Mouse (Mus musculus) CH12.LX (cell line): ENCODE results near the gene Tsc22d4. TPM values are rescaled to one million over a fixed set of nuclear protein-coding genes. Genes with fewer than 3 reads are reported as not detected.

Source experiments
- DNase-seq: peaks from one replicate; pipeline ENCODE4 v3.0.0-alpha.2; 2013; ENCODE audit errors: extremely low read depth
- H3K27ac ChIP-seq: 2 replicates; pipeline ENCODE4 v1.5.1; 2012; ENCODE audit warnings: low read depth, mild to moderate bottlenecking, control low read depth, moderate library complexity; ENCODE audit not compliant: insufficient read depth
- H3K27me3 ChIP-seq: replicated peaks from 2 replicates; pipeline ENCODE3; 2012; ENCODE audit warnings: inconsistent platforms
- H3K36me3 ChIP-seq, 2 experiments: replicated peaks in 1 of 2; 2 replicates each; pipeline versions ENCODE3 to v1.6.1; 2012; ENCODE audit warnings: inconsistent platforms in 1 of 2, low read length in 1 of 2, mild to moderate bottlenecking in 1 of 2, mixed read lengths in 1 of 2, moderate library complexity in 1 of 2; ENCODE audit not compliant: control insufficient read depth in 1 of 2, insufficient read depth in 1 of 2
- H3K4me1 ChIP-seq, 2 experiments: 2 replicates each; pipeline ENCODE4 v1.6.1; 2012; ENCODE audit warnings: inconsistent platforms in 1 of 2, moderate library complexity in 1 of 2; ENCODE audit not compliant: insufficient read depth in 2 of 2, control insufficient read depth in 1 of 2
- H3K4me2 ChIP-seq: 2 replicates; pipeline ENCODE4 v1.6.1; 2012; ENCODE audit warnings: low read depth, mild to moderate bottlenecking, control low read depth; ENCODE audit not compliant: poor library complexity, insufficient read depth, severe bottlenecking
- H3K4me3 ChIP-seq, 3 experiments: fragments of 150-350 bp in 1 of 3; sonication (generic) in 1 of 3; replicated peaks in 1 of 3; 2 replicates each; pipeline versions ENCODE3 to v1.5.1; 2011 to 2012; ENCODE audit warnings: low read depth in 2 of 3, low read length in 2 of 3, mild to moderate bottlenecking in 2 of 3, moderate library complexity in 2 of 3, control low read depth in 1 of 3, improper control_type of control experiment in 1 of 3, inconsistent platforms in 1 of 3, mixed read lengths in 1 of 3; ENCODE audit not compliant: poor library complexity in 1 of 3
- H3K79me2 ChIP-seq: replicated peaks from 2 replicates; pipeline ENCODE4 v1.6.1; 2012; ENCODE audit warnings: mild to moderate bottlenecking, moderate library complexity; ENCODE audit not compliant: control insufficient read depth, poor library complexity, insufficient read depth, severe bottlenecking; ENCODE audit errors: extremely low read depth
- H3K9ac ChIP-seq: 2 replicates; pipeline ENCODE4 v1.6.1; 2012; ENCODE audit warnings: low read depth, mild to moderate bottlenecking, control low read depth, moderate library complexity; ENCODE audit not compliant: insufficient read depth
- H3K9me3 ChIP-seq: replicated peaks from 2 replicates; pipeline ENCODE3; 2012; ENCODE audit warnings: low read length, inconsistent platforms, mixed read lengths
- BHLHE40 ChIP-seq: IDR thresholded peaks from 2 replicates; pipeline ENCODE4 v1.6.1; 2011; ENCODE audit warnings: mild to moderate bottlenecking, low read depth, low read length, improper control_type of control experiment
- E2F4 ChIP-seq: IDR thresholded peaks from 2 replicates; pipeline ENCODE4 v1.6.1; 2011; ENCODE audit warnings: low read depth, low read length, improper control_type of control experiment; ENCODE audit not compliant: insufficient replicate concordance
- ETS1 ChIP-seq: conservative IDR thresholded peaks from 2 replicates; pipeline ENCODE4 v1.6.1; 2012; ENCODE audit warnings: low read depth, mild to moderate bottlenecking, inconsistent platforms, low read length, improper control_type of control experiment, moderate library complexity
- HCFC1 ChIP-seq: IDR thresholded peaks from 2 replicates; pipeline ENCODE4 v1.6.1; 2012; ENCODE audit warnings: low read depth, mild to moderate bottlenecking, inconsistent platforms, low read length, improper control_type of control experiment
- MEF2A ChIP-seq: IDR thresholded peaks from 2 replicates; pipeline ENCODE4 v1.6.1; 2014; ENCODE audit warnings: low read depth, mild to moderate bottlenecking, inconsistent platforms, low read length, improper control_type of control experiment, borderline replicate concordance
- MXI1 ChIP-seq: IDR thresholded peaks from 2 replicates; pipeline ENCODE4 v1.6.1; 2011; ENCODE audit warnings: mild to moderate bottlenecking, low read depth, low read length, improper control_type of control experiment
- POLR2A ChIP-seq: IDR thresholded peaks from 2 replicates; pipeline ENCODE4 v1.6.1; 2011; ENCODE audit warnings: low read depth, mild to moderate bottlenecking, improper control_type of control experiment, low read length
- POLR2AphosphoS2 ChIP-seq: IDR thresholded peaks from 2 replicates; pipeline ENCODE4 v1.6.1; 2011; ENCODE audit warnings: low read depth, low read length, improper control_type of control experiment
- RAD21 ChIP-seq: IDR thresholded peaks from 2 replicates; pipeline ENCODE4 v1.6.1; 2011; ENCODE audit warnings: low read depth, mild to moderate bottlenecking, low read length, improper control_type of control experiment, moderate library complexity
- TBP ChIP-seq: conservative IDR thresholded peaks from 2 replicates; pipeline ENCODE4 v1.6.1; 2011; ENCODE audit warnings: low read depth, low read length, improper control_type of control experiment
- TCF12 ChIP-seq: IDR thresholded peaks from 2 replicates; pipeline ENCODE4 v1.6.1; 2014; ENCODE audit warnings: low read depth, mild to moderate bottlenecking, inconsistent platforms, low read length, improper control_type of control experiment
- USF1 ChIP-seq: IDR thresholded peaks from 2 replicates; pipeline ENCODE4 v1.6.1; 2014; ENCODE audit warnings: low read depth, mild to moderate bottlenecking, inconsistent platforms, low read length, improper control_type of control experiment
- ZKSCAN1 ChIP-seq: IDR thresholded peaks from 2 replicates; pipeline ENCODE4 v1.6.1; 2012; ENCODE audit warnings: low read depth, inconsistent platforms, low read length, improper control_type of control experiment, borderline replicate concordance
- dilution Hi-C: fragments of 300-500 bp; cut with MboI; formaldehyde crosslinking; loops from 2 replicates; pipeline ENCODE4 v1.14.3; 2020; ENCODE audit warnings: low sequenced_read_pairs; ENCODE audit not compliant: extremely low pct_unique_long_range_greater_than_20kb, extremely low pct_ligation_motif_present
- in situ Hi-C: fragments of 300-500 bp; cut with MboI; formaldehyde crosslinking; loops from 3 replicates; pipeline ENCODE4 v1.14.3; 2019; ENCODE audit warnings: low sequenced_read_pairs, low pct_ligation_motif_present, low pct_unique_long_range_greater_than_20kb, mixed read lengths
- polyA plus RNA-seq: library from polyadenylated mRNA; unstranded; fragments of >175 nt; gene quantifications from 2 replicates; pipeline ENCODE4 v1.2.1, GENCODE M21; 2012; ENCODE audit warnings: low read depth; ENCODE audit not compliant: insufficient read length
- total RNA-seq, 2 experiments: library from RNA; depleted of rRNA; stranded (reverse); fragments of 300-350 nt in 1 of 2; fragments of >200 nt in 1 of 2; gene quantifications; 2 replicates each; pipeline ENCODE4 v1.2.3; 2012 to 2014

Gene Tsc22d4
- total and polyA plus RNA-seq, 3 experiments = 28.2 to 103 (median 39.9) TPM

DNA sequence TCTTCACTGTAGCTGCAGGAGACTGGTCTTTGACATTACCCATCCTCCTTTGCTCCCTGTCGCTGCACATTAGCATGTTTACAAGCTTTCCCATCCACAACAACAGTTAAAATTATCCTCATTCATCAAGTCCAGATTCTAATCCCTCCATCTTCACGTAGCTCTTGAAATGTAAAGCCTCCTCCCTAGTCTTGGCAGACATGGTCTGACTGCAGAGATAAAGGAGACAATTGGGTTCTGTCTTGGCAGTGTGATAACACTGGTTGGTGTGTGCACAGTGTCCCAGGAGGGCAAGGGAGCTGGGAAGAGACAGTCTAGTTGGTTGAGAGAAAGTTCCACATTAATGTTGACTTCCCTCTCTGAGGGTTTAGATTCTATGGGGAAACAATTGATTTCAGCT is 45.7 kb upstream of the Tsc22d4 start:
- in situ Hi-C loops = no loop called here

DNA sequence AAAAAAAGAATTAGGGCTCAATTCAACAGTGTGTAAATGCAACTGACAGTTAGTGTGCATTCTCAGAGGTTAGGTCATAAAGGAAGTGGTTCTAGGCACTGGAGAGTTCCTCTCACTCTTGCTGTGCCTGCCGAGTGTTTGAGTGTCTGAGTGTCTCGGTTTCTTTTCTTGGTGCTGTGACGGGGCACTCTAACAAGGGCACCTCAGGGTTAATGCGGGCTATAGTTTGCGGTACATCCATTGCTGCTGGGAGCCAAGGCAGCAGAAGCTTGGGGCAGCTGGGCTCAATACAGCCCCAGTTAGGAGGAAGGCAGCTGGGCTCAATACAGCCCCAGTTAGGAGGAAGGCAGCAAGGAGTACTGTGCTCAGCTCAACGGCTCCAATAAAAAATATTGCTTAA is 40.3 kb upstream of the Tsc22d4 start:
- Histone ChIP-seq H3K9ac (no peak overlapping the region; the same call in 1 of the 2 replicates), H3K27ac (0 out of 2 replicates have a peak overlapping the region, but pooled peaks have one; percentile 4), H3K4me2 (peak overlapping the region; percentile 34; the same call in 1 of the 2 replicates), H3K79me2 (no peaks in the 10 kb centered on the region), H3K4me1 (peaks cover 6 to 42% of the 10 kb centered on the region in 2 experiments; a peak in 3 of 4 replicates), H3K9me3 (no peaks in the 10 kb centered on the region), H3K36me3 (no peaks in the 10 kb centered on the region), H3K4me3 (no peak overlapping the region), H3K27me3 (no peaks in the 10 kb centered on the region)
- dilution Hi-C loops = no loop called here
- peak; percentile 48 for DNase-seq
- in situ Hi-C loops = no loop called here
- 0 out of 2 replicates have a peak, but pooled peaks have one; percentile 25 for TF ChIP-seq POLR2A
- no peak for TF ChIP-seq USF1

More for the DNA sequence above, 45.7 kb upstream of the Tsc22d4 start:
- no peak for TF ChIP-seq HCFC1
- TF ChIP-seq BHLHE40 = no peak
- no peak for TF ChIP-seq MXI1
- no peak for TF ChIP-seq ZKSCAN1
- no peak for TF ChIP-seq POLR2AphosphoS2
- TF ChIP-seq ETS1 = no peak
- TF ChIP-seq TBP = no peak
- TF ChIP-seq MEF2A = no peak
- no peak for TF ChIP-seq USF1
- TF ChIP-seq RAD21 = no peak
- TF ChIP-seq, all 38 proteins: peak for 0
- no peak for DNase-seq
- dilution Hi-C loops = no loop called here
- Histone ChIP-seq H3K36me3 (no peaks in the 10 kb centered on the region), H3K9ac (no peak overlapping the region), H3K27ac (no peak overlapping the region), H3K4me1 (peaks cover 4 to 24% of the 10 kb centered on the region in 2 experiments; a peak in 3 of 4 replicates), H3K79me2 (no peaks in the 10 kb centered on the region), H3K4me3 (no peak overlapping the region), H3K27me3 (no peaks in the 10 kb centered on the region), H3K4me2 (no peak overlapping the region), H3K9me3 (no peaks in the 10 kb centered on the region)

DNA sequence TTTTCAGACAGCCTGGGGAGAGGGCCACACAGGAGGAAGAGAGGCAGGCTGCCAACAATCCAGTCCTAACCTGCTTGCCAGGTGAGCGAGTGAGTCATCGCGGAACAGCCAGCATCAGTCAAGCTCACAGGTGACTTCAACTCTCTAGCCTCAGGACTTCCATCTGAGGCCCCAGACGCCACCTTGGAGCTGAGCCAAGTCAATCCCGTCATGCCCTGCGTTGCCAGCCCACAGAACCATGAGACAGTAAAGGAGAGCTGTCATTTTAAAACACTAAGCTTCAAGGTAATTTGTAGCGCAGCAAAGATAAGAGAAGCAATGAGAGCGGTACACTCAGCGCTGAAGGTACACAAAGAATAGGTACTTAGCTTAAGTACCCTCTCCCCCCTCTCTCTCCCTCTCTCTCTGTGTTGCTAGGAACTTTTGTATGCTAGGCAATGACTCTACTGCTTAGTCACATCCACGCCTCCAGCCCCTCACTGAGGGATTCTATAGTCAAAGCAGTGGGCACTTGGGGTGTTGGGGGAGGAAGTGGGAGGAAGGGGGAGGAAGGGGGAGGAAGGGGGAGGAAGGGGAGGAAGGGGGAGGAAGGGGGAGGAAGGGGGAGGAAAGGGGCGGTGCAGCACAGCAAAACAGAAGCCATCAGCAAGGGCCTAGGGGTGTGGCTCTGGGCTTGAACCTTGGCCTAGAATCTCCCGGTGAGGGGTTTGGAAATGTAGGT is 38.5 kb upstream of the Tsc22d4 start:
- DNase-seq = peak; percentile 33
- dilution Hi-C loops = no loop called here
- no peaks in the 10 kb centered on the region for H3K27me3 ChIP-seq
- H3K4me1 ChIP-seq = peaks cover 6 to 42% of the 10 kb centered on the region in 2 experiments; a peak in 3 of 4 replicates
- no peak overlapping the region for H3K9ac ChIP-seq
- H3K79me2 ChIP-seq = no peaks in the 10 kb centered on the region
- H3K27ac ChIP-seq = peak overlapping the region; percentile 51; the same call in 1 of the 2 replicates
- H3K9me3 ChIP-seq = no peaks in the 10 kb centered on the region
- no peak overlapping the region for H3K4me2 ChIP-seq
- TF ChIP-seq E2F4 (no peak), TCF12 (peak; percentile 14; the same call in 1 of the 2 replicates)
- in situ Hi-C loops = no loop called here
- no peak overlapping the region for H3K4me3 ChIP-seq
- no peaks in the 10 kb centered on the region for H3K36me3 ChIP-seq
